Mouse (Mus musculus): ENCODE results near the gene Lrch2. TPM values are rescaled to one million over a fixed set of nuclear protein-coding genes. Genes with fewer than 3 reads are reported as not detected.
"Not testable (repeated sequence)": the region's sequence is repeated elsewhere in the genome, so short reads cannot be mapped to it uniquely, and the experiment has no call there.

The Lrch2 gene
- total RNA-seq, 1 experiment = 7.9 TPM

DNA sequence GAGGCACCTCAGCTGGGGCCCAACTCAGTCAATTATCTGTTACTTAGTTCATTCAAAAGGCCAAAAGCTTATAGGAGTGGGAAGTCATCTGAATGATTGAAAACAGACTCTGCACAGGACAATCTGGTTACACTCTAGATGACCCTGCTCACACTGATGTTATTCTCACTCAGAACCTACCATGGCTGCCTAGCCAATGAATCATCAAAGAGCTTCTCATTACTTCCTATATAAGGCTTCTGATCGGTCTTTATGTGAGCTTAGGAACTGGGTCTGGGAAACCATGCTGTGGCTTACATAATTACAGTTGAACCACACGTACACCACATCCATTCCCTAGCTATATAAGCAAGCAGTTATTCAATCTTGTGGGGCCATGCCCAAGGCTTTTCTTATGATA, 18.3 kb downstream of the Lrch2 start:
- no peak for DNase-seq (ENCODE audit: low read depth, low spot score)
- Histone ChIP-seq H3K36me3 (ENCODE audit: control insufficient read depth, insufficient read depth, low read length, poor library complexity, severe bottlenecking) (no peaks in the 10 kb centered on the region), H3K4me3 (ENCODE audit: insufficient read depth in 1 of 2, low read depth in 1 of 2, low read length in 2 of 2, poor library complexity in 1 of 2, severe bottlenecking in 1 of 2) (no peak overlapping the region), H3K27ac (ENCODE audit: insufficient read depth, low read depth, low read length, poor library complexity, severe bottlenecking) (no peak overlapping the region), H3K4me1 (ENCODE audit: control insufficient read depth in 2 of 2, insufficient read depth in 2 of 2, low read length in 2 of 2, poor library complexity in 1 of 2) (no peaks in the 10 kb centered on the region), H3K9ac (ENCODE audit: insufficient read depth, low read depth, low read length, poor library complexity, severe bottlenecking) (no peak overlapping the region), H3K9me3 (ENCODE audit: control insufficient read depth, insufficient read depth, low read depth, low read length) (no peaks in the 10 kb centered on the region)
- no peak for TF ChIP-seq ZC3H11A (IDR thresholded peaks at IDR 0.05; ENCODE audit: borderline replicate concordance, low read depth, low read length)
- no peak for TF ChIP-seq HCFC1 (IDR thresholded peaks at IDR 0.05; ENCODE audit: borderline replicate concordance, insufficient read depth, low read length)
- no peak for TF ChIP-seq ZNF384 (IDR thresholded peaks at IDR 0.05; ENCODE audit: low read depth, low read length)
- no peak for TF ChIP-seq CHD2 (IDR thresholded peaks at IDR 0.05; ENCODE audit: low read depth, low read length)
- no peak for TF ChIP-seq MAFK (IDR thresholded peaks at IDR 0.05; ENCODE audit: insufficient read depth, low read depth, low read length)
- in situ Hi-C loops (cut with MboI; ENCODE audit: low sequenced_read_pairs in 2 of 2, unreplicated experiment in 2 of 2) = no loop called here

DNA sequence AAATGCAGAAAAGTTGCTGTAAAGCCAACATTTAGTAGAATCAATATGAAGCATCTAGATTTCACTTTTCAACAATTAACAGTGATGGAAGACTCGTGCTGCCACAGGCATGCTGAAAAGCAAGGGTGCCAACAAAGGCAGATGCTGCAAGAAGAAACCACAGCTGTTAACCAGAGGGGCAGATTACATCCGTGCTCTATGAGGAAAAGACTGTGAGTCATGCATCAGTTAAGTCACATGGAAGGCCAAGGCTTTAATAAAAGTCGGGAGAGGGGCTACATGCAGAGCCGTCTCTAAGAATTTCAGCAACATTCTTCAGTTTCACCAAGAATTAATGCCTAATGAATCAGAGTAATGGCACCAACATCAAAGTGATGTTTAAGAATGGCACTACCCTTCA, 22.2 kb downstream of the Lrch2 start:
- Histone ChIP-seq H3K9ac (ENCODE audit: insufficient read depth, low read depth, low read length, poor library complexity, severe bottlenecking) (no peak overlapping the region), H3K27ac (ENCODE audit: insufficient read depth, low read depth, low read length, poor library complexity, severe bottlenecking) (no peak overlapping the region), H3K36me3 (ENCODE audit: control insufficient read depth, insufficient read depth, low read length, poor library complexity, severe bottlenecking) (no peaks in the 10 kb centered on the region), H3K4me3 (ENCODE audit: insufficient read depth in 1 of 2, low read depth in 1 of 2, low read length in 2 of 2, poor library complexity in 1 of 2, severe bottlenecking in 1 of 2) (no peak overlapping the region), H3K9me3 (ENCODE audit: control insufficient read depth, insufficient read depth, low read depth, low read length) (no peaks in the 10 kb centered on the region), H3K4me1 (ENCODE audit: control insufficient read depth in 2 of 2, insufficient read depth in 2 of 2, low read length in 2 of 2, poor library complexity in 1 of 2) (no peaks in the 10 kb centered on the region)
- in situ Hi-C loops (cut with MboI; ENCODE audit: low sequenced_read_pairs in 2 of 2, unreplicated experiment in 2 of 2) = no loop called here
- DNase-seq (ENCODE audit: low read depth, low spot score) = no peak
- TF ChIP-seq HCFC1 (IDR thresholded peaks at IDR 0.05; ENCODE audit: borderline replicate concordance, insufficient read depth, low read length) = no peak
- TF ChIP-seq ZNF384 (IDR thresholded peaks at IDR 0.05; ENCODE audit: low read depth, low read length) = no peak
- TF ChIP-seq ZC3H11A (IDR thresholded peaks at IDR 0.05; ENCODE audit: borderline replicate concordance, low read depth, low read length) = no peak
- TF ChIP-seq MAFK (IDR thresholded peaks at IDR 0.05; ENCODE audit: insufficient read depth, low read depth, low read length) = no peak
- no peak for TF ChIP-seq CHD2 (IDR thresholded peaks at IDR 0.05; ENCODE audit: low read depth, low read length)

DNA sequence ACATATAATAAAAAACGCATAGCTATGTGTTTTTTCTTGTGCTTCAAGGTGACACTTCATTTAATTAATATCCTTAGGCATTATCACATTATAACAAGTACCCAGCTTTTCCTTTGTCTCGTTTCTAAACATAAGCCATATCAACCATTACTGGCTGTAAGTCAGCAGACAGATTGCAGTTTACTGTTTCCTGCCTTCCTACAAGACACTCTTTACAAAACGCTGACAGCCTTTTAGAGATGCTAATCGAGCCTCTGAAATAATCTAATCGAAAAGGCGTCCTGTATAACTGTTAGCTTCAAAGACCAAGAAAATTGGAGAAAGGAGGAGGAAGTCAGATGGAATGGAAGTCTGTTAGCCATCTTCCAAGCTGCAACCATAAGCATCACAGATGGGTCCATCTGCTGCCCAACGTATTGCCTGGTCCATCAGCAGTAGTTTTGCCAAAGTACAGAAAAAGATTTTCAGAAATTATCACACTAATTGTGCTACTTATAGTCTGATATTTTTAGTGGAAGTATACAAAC, 26.2 kb downstream of the Lrch2 start:
- Histone ChIP-seq H3K9me3 (ENCODE audit: control insufficient read depth, insufficient read depth, low read depth, low read length) (no peaks in the 10 kb centered on the region), H3K4me3 (ENCODE audit: insufficient read depth in 1 of 2, low read depth in 1 of 2, low read length in 2 of 2, poor library complexity in 1 of 2, severe bottlenecking in 1 of 2) (no peak overlapping the region), H3K36me3 (ENCODE audit: control insufficient read depth, insufficient read depth, low read length, poor library complexity, severe bottlenecking) (no peaks in the 10 kb centered on the region), H3K27ac (ENCODE audit: insufficient read depth, low read depth, low read length, poor library complexity, severe bottlenecking) (no peak overlapping the region), H3K4me1 (ENCODE audit: control insufficient read depth in 2 of 2, insufficient read depth in 2 of 2, low read length in 2 of 2, poor library complexity in 1 of 2) (no peaks in the 10 kb centered on the region), H3K9ac (ENCODE audit: insufficient read depth, low read depth, low read length, poor library complexity, severe bottlenecking) (no peak overlapping the region)
- TF ChIP-seq ZNF384 (IDR thresholded peaks at IDR 0.05; ENCODE audit: low read depth, low read length) = no peak
- no peak for TF ChIP-seq HCFC1 (IDR thresholded peaks at IDR 0.05; ENCODE audit: borderline replicate concordance, insufficient read depth, low read length)
- no peak for TF ChIP-seq MAFK (IDR thresholded peaks at IDR 0.05; ENCODE audit: insufficient read depth, low read depth, low read length)
- no peak for TF ChIP-seq ZC3H11A (IDR thresholded peaks at IDR 0.05; ENCODE audit: borderline replicate concordance, low read depth, low read length)
- no peak for TF ChIP-seq CHD2 (IDR thresholded peaks at IDR 0.05; ENCODE audit: low read depth, low read length)
- in situ Hi-C loops (cut with MboI; ENCODE audit: low sequenced_read_pairs in 2 of 2, unreplicated experiment in 2 of 2) = no loop called here
- no peak for DNase-seq (ENCODE audit: low read depth, low spot score)

DNA sequence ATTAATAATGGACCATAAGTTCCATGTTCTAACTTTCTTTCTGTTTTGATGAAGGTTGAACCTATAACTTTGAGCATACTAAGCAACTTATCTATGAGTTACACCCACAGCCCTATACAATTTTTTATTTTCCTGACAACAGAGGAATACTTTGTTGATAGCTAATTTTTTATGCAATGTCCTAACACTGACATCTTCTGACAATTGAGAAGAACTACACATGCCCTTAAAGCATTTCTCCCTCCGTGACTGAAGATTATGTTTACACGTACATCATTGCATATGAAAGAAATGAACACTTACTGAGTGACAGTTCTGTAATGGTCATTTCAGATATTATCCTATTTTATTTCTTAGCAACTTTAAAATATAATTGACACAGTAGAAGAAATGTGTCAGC, 64.3 kb downstream of the Lrch2 start:
- DNase-seq (ENCODE audit: low read depth, low spot score) = no peak
- in situ Hi-C loops (cut with MboI; ENCODE audit: low sequenced_read_pairs in 2 of 2, unreplicated experiment in 2 of 2) = no loop called here
- H3K4me3 ChIP-seq (ENCODE audit: insufficient read depth in 1 of 2, low read depth in 1 of 2, low read length in 2 of 2, poor library complexity in 1 of 2, severe bottlenecking in 1 of 2) = no peak overlapping the region
- TF ChIP-seq ZNF384 (IDR thresholded peaks at IDR 0.05; ENCODE audit: low read depth, low read length) (no peak), ZC3H11A (IDR thresholded peaks at IDR 0.05; ENCODE audit: borderline replicate concordance, low read depth, low read length) (no peak), CHD2 (IDR thresholded peaks at IDR 0.05; ENCODE audit: low read depth, low read length) (no peak), MAFK (IDR thresholded peaks at IDR 0.05; ENCODE audit: insufficient read depth, low read depth, low read length) (no peak), HCFC1 (IDR thresholded peaks at IDR 0.05; ENCODE audit: borderline replicate concordance, insufficient read depth, low read length) (no peak)
- no peaks in the 10 kb centered on the region for H3K4me1 ChIP-seq (ENCODE audit: control insufficient read depth in 2 of 2, insufficient read depth in 2 of 2, low read length in 2 of 2, poor library complexity in 1 of 2)
- no peaks in the 10 kb centered on the region for H3K36me3 ChIP-seq (ENCODE audit: control insufficient read depth, insufficient read depth, low read length, poor library complexity, severe bottlenecking)
- H3K9ac ChIP-seq (ENCODE audit: insufficient read depth, low read depth, low read length, poor library complexity, severe bottlenecking) = no peak overlapping the region
- no peaks in the 10 kb centered on the region for H3K9me3 ChIP-seq (ENCODE audit: control insufficient read depth, insufficient read depth, low read depth, low read length)
- H3K27ac ChIP-seq (ENCODE audit: insufficient read depth, low read depth, low read length, poor library complexity, severe bottlenecking) = no peak overlapping the region

DNA sequence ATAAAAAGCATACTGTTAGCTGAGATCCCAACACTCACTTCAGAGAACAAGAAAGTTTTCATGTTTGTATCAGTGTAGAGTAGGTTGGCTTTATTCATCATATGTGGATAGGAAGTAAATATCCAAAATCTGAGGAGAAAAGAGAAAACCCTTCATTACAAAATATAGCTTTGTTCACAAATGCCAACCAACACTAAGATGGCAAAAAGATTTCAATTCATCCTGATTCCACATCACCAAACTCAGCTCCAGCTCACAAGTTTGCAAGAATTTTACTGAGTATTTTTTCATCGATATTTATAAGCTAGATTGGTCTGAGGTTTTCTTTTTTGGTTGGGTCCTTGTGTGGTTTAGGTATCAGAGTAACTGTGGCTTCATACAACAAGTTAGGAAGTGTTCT, 100.3 kb downstream of the Lrch2 start, which contains the start of gene Vmn1r239-ps:
TSS of gene Vmn1r239-ps (minus strand) at position 101 of the 400 bp plus-strand sequence.
- H3K4me1 ChIP-seq (ENCODE audit: control insufficient read depth in 2 of 2, insufficient read depth in 2 of 2, low read length in 2 of 2, poor library complexity in 1 of 2); DNase-seq (ENCODE audit: low read depth, low spot score); H3K36me3 ChIP-seq (ENCODE audit: control insufficient read depth, insufficient read depth, low read length, poor library complexity, severe bottlenecking); H3K9me3 ChIP-seq (ENCODE audit: control insufficient read depth, insufficient read depth, low read depth, low read length); H3K27ac ChIP-seq (ENCODE audit: insufficient read depth, low read depth, low read length, poor library complexity, severe bottlenecking); H3K9ac ChIP-seq (ENCODE audit: insufficient read depth, low read depth, low read length, poor library complexity, severe bottlenecking); H3K4me3 ChIP-seq (ENCODE audit: insufficient read depth in 1 of 2, low read depth in 1 of 2, low read length in 2 of 2, poor library complexity in 1 of 2, severe bottlenecking in 1 of 2); in situ Hi-C loops (cut with MboI; ENCODE audit: low sequenced_read_pairs in 2 of 2, unreplicated experiment in 2 of 2): not testable (repeated sequence)

Data from ES-E14 (cell line).